Mouse (Mus musculus): ENCODE results near the gene Vmn1r152. TPM values are rescaled to one million over a fixed set of nuclear protein-coding genes. Genes with fewer than 3 reads are reported as not detected.
"Not testable (repeated sequence)": the region's sequence is repeated elsewhere in the genome, so short reads cannot be mapped to it uniquely, and the experiment has no call there.

Gene Vmn1r152
- polyA plus RNA-seq (2016; fragmentation: Nextera tagmentation; extraction: Ambion mirVana), result not detected in 2 replicates

DNA sequence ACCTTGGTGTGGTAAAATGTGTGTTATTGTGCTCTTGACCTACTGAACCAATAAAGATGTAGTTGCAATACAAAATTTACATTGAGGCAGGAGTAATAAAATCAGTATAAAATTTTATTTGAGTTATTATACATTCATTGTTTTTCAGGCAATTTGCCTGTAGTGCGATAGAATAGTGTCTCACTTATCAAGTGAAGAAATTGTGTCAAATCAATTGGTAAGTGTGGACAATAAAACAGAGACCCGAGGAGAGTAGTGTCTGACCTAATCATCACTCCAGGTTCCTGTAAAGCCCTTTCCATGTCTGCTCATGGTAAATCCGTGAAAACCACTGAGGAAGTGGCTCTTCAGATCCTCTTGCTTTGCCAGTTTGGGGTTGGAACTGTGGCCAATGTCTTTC lies at the start of gene Vmn1r152:
Vmn1r152 (plus strand) TSS at position 301 of the 400 bp plus-strand sequence.
- H3K9ac ChIP-seq; H3K27ac ChIP-seq (ENCODE audit: poor library complexity, severe bottlenecking); ATAC-seq (ENCODE audit: insufficient number of reproducible peaks, low FRiP score); H3K36me3 ChIP-seq; H3K27me3 ChIP-seq (replicated peaks); H3K4me1 ChIP-seq (replicated peaks); H3K4me3 ChIP-seq; H3K9me3 ChIP-seq (replicated peaks); H3K4me2 ChIP-seq: not testable (repeated sequence)
- no CpG with 5 or more reads among the region's 3 CpGs for WGBS

DNA sequence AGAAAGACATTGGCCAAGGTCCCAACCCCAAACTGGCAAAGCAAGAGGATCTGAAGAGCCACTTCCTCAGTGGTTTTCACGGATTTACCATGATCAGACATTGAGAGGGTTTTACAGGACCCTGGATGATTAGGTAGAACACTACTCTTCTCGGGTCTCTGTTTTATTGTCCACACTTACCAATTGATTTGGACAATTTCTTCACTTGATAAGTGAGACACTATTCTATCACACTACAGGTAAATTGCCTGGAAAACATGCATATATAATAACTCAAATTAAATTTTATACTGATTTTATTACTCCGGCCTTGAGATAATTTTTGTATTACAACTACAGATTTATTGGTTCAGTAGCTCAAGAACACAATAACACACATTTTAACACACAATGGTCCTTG lies 23.2 kb upstream of the Vmn1r152 start, which contains the start of gene Vmn1r151:
Vmn1r151 (minus strand) TSS at position 101 of the 400 bp plus-strand sequence.
- ATAC-seq (ENCODE audit: insufficient number of reproducible peaks, low FRiP score); H3K9ac ChIP-seq; H3K36me3 ChIP-seq; H3K9me3 ChIP-seq (replicated peaks); H3K27ac ChIP-seq (ENCODE audit: poor library complexity, severe bottlenecking); H3K4me2 ChIP-seq; H3K4me3 ChIP-seq; H3K27me3 ChIP-seq (replicated peaks); H3K4me1 ChIP-seq (replicated peaks): not testable (repeated sequence)
- 44% methylated on average over 2 of the region's 3 CpGs for WGBS

DNA sequence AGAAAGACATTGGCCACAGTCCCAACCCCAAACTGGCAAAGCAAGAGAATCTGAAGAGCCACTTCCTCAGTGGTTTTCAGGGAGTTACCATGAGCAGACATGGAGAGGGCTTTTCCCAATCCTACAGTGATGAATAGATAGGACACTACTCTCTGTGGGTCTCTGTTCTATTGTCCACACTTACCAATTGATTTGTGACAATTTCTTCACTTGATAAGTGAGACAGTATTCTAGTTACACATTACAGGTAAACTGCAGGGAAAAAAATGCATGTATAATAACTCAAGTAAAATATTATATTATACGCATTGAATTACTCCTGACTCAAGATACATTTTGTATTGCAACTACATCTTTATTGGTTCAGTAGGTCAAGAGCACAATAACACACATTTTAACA lies 12.0 kb downstream of the Vmn1r152 start, which contains the start of gene Gm8677:
Gm8677 (minus strand) TSS at position 101 of the 400 bp plus-strand sequence.
- H3K27me3 ChIP-seq (replicated peaks); ATAC-seq (ENCODE audit: insufficient number of reproducible peaks, low FRiP score); H3K9ac ChIP-seq; H3K4me1 ChIP-seq (replicated peaks); H3K9me3 ChIP-seq (replicated peaks); H3K27ac ChIP-seq (ENCODE audit: poor library complexity, severe bottlenecking); H3K4me3 ChIP-seq; H3K36me3 ChIP-seq; H3K4me2 ChIP-seq: not testable (repeated sequence)
- WGBS, result no CpG with 5 or more reads among the region's 1 CpGs

DNA sequence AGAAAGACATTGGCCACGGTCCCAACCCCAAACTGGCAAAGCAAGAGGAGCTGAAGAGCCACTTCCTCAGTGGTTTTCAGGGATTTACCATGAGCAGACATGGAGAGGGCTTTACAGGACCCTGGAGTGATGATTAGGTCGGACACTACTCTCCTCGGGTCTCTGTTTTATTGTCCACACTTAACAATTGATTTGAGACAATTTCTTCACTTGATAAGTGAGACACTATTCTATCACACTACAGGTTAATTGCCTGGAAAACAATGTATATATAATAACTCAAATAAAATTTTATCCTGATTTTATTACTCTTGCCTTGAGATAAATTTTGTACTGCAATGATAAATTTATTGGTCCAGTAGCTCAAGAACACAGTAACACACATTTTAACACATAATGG lies 42.5 kb downstream of the Vmn1r152 start, which contains the start of gene Gm4201:
Gm4201 (minus strand) TSS at position 101 of the 400 bp plus-strand sequence.
- not testable (repeated sequence) for H3K27ac ChIP-seq (ENCODE audit: poor library complexity, severe bottlenecking); ATAC-seq (ENCODE audit: insufficient number of reproducible peaks, low FRiP score); H3K36me3 ChIP-seq; H3K9ac ChIP-seq; H3K27me3 ChIP-seq (replicated peaks); H3K9me3 ChIP-seq (replicated peaks); H3K4me2 ChIP-seq; H3K4me3 ChIP-seq; H3K4me1 ChIP-seq (replicated peaks)
- no CpG with 5 or more reads among the region's 3 CpGs for WGBS

Other genes with a start within 250 kb of the Vmn1r152 start
- not detected in 2 replicates for gene Gm4187, start 193.2 kb upstream of the Vmn1r152 start, polyA plus RNA-seq (2016; fragmentation: Nextera tagmentation; extraction: Ambion mirVana)
- gene Gm8660, start 151.9 kb upstream of the Vmn1r152 start, polyA plus RNA-seq (2016; fragmentation: Nextera tagmentation; extraction: Ambion mirVana), result not detected in 2 replicates
- not detected in 2 replicates for gene Vmn1r148, start 109.4 kb upstream of the Vmn1r152 start, polyA plus RNA-seq (2016; fragmentation: Nextera tagmentation; extraction: Ambion mirVana)
- not detected in 2 replicates for gene Vmn1r149, start 84.7 kb upstream of the Vmn1r152 start, polyA plus RNA-seq (2016; fragmentation: Nextera tagmentation; extraction: Ambion mirVana)
- gene Gm10665, start 58.9 kb upstream of the Vmn1r152 start, polyA plus RNA-seq (2016; fragmentation: Nextera tagmentation; extraction: Ambion mirVana), result not detected in 2 replicates
- not detected in 2 replicates for gene Vmn1r151, start 23.3 kb upstream of the Vmn1r152 start, polyA plus RNA-seq (2016; fragmentation: Nextera tagmentation; extraction: Ambion mirVana)
- gene Gm8677, start 11.9 kb downstream of the Vmn1r152 start, polyA plus RNA-seq (2016; fragmentation: Nextera tagmentation; extraction: Ambion mirVana), result not detected in 2 replicates
- gene Gm4201, start 42.4 kb downstream of the Vmn1r152 start, polyA plus RNA-seq (2016; fragmentation: Nextera tagmentation; extraction: Ambion mirVana), result not detected in 2 replicates
- not detected in 2 replicates for gene Gm4565, start 65.2 kb downstream of the Vmn1r152 start, polyA plus RNA-seq (2016; fragmentation: Nextera tagmentation; extraction: Ambion mirVana)
- not detected in 2 replicates for gene Vmn1r155, start 135.1 kb downstream of the Vmn1r152 start, polyA plus RNA-seq (2016; fragmentation: Nextera tagmentation; extraction: Ambion mirVana)
- gene Gm8693, start 169.3 kb downstream of the Vmn1r152 start, polyA plus RNA-seq (2016; fragmentation: Nextera tagmentation; extraction: Ambion mirVana), result not detected in 2 replicates
- gene Gm4567, start 196.7 kb downstream of the Vmn1r152 start, polyA plus RNA-seq (2016; fragmentation: Nextera tagmentation; extraction: Ambion mirVana), result not detected in 2 replicates
- not detected in 2 replicates for gene Vmn1r157, start 238.7 kb downstream of the Vmn1r152 start, polyA plus RNA-seq (2016; fragmentation: Nextera tagmentation; extraction: Ambion mirVana)

Data from heart, embryonic 12.5 days (tissue).